Mouse (Mus musculus) erythroblast, embryonic 14.5 days (primary cell): ENCODE data around the gene Socs7.

Source experiments
- GATA1 ChIP-seq: IDR thresholded peaks from 2 replicates; pipeline ENCODE4 v1.6.1; 2012; ENCODE audit warnings: low read length, inconsistent platforms, mixed read lengths
- TAL1 ChIP-seq: IDR thresholded peaks from 3 replicates; pipeline ENCODE4 v1.6.1; 2012; ENCODE audit warnings: low read length, inconsistent platforms, mixed read lengths

DNA sequence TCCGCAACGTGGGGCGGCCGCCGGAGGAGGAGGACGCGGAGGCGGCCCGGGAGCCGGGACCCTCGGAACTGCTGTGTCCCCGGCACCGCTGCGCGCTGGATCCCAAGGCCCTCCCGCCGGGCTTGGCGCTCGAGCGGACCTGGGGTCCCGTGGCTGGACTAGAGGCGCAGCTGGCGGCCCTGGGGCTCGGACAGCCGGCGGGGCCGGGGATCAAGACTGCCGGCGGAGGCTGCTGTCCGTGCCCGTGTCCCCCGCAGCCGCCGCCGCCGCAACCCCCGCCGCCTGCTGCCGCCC, 245 bp downstream of the Socs7 start:
- no peak for TF ChIP-seq GATA1
- TF ChIP-seq TAL1 = no peak
